Mouse (Mus musculus) CH12.LX (cell line): ENCODE results near the gene Tns2.

Experiments used
- CTCF ChIP-seq, 2 experiments: IDR thresholded peaks in 1 of 2; conservative IDR thresholded peaks in 1 of 2; 2 replicates each; pipeline ENCODE4 v1.5.1; 2011 to 2012; ENCODE audit warnings: low read depth in 2 of 2, low read length in 2 of 2, improper control_type of control experiment in 1 of 2, inconsistent platforms in 1 of 2, mild to moderate bottlenecking in 1 of 2, moderate library complexity in 1 of 2
- EP300 ChIP-seq: IDR thresholded peaks from 2 replicates; pipeline ENCODE4 v1.6.1; 2011; ENCODE audit warnings: low read length, improper control_type of control experiment
- ETS1 ChIP-seq: conservative IDR thresholded peaks from 2 replicates; pipeline ENCODE4 v1.6.1; 2012; ENCODE audit warnings: low read depth, mild to moderate bottlenecking, inconsistent platforms, low read length, improper control_type of control experiment, moderate library complexity
- IRF4 ChIP-seq: IDR thresholded peaks from 2 replicates; pipeline ENCODE4 v1.6.1; 2014; ENCODE audit warnings: low read depth, mild to moderate bottlenecking, inconsistent platforms, low read length, improper control_type of control experiment
- MAX ChIP-seq: IDR thresholded peaks from 2 replicates; pipeline ENCODE4 v1.6.1; 2011; ENCODE audit warnings: low read length, improper control_type of control experiment
- MEF2A ChIP-seq: IDR thresholded peaks from 2 replicates; pipeline ENCODE4 v1.6.1; 2014; ENCODE audit warnings: low read depth, mild to moderate bottlenecking, inconsistent platforms, low read length, improper control_type of control experiment, borderline replicate concordance
- NELFE ChIP-seq: IDR thresholded peaks from 2 replicates; pipeline ENCODE4 v1.6.1; 2011; ENCODE audit warnings: low read depth, low read length, improper control_type of control experiment
- NRF1 ChIP-seq: IDR thresholded peaks from 2 replicates; pipeline ENCODE4 v1.6.1; 2014; ENCODE audit warnings: low read depth, mild to moderate bottlenecking, inconsistent platforms, low read length, improper control_type of control experiment, moderate library complexity
- POLR2A ChIP-seq: IDR thresholded peaks from 2 replicates; pipeline ENCODE4 v1.6.1; 2011; ENCODE audit warnings: low read depth, mild to moderate bottlenecking, improper control_type of control experiment, low read length
- SMC3 ChIP-seq: IDR thresholded peaks from 2 replicates; pipeline ENCODE4 v1.6.1; 2011; ENCODE audit warnings: low read depth, low read length, improper control_type of control experiment
- UBTF ChIP-seq: IDR thresholded peaks from 2 replicates; pipeline ENCODE4 v1.6.1; 2012; ENCODE audit warnings: low read depth, mild to moderate bottlenecking, inconsistent platforms, low read length, improper control_type of control experiment, moderate library complexity
- USF1 ChIP-seq: IDR thresholded peaks from 2 replicates; pipeline ENCODE4 v1.6.1; 2014; ENCODE audit warnings: low read depth, mild to moderate bottlenecking, inconsistent platforms, low read length, improper control_type of control experiment

GRCm38 (mm10) chr15:102156836-102157235, 56.6 kb downstream of the Tns2 start:
- TF ChIP-seq CTCF (conservative IDR thresholded peaks at IDR 0.05 in 1 of 2, IDR thresholded peaks at IDR 0.05 in 1 of 2; ENCODE audit: low read depth in 2 of 2, low read length in 2 of 2) (no peak), POLR2A (no peak), NRF1 (no peak), USF1 (no peak), UBTF (no peak), ETS1 (no peak), SMC3 (no peak), MAX (no peak), IRF4 (no peak), NELFE (no peak), EP300 (no peak), MEF2A (no peak)
